Mouse (Mus musculus) adrenal gland (tissue): Measurements from ENCODE around the gene Ssh1.

Source experiments
- intact Hi-C: fragments of 180-260 bp; cut with DNase I; formaldehyde crosslinking; loops from one replicate; pipeline ENCODE4 v1.15.1; 2025
- long read RNA-seq, 2 experiments: library from polyadenylated mRNA; unstranded; transcript quantifications; one replicate each; pipeline ENCODE4 v2.0.0; 2020; ENCODE audit warnings: borderline replicate concordance in 1 of 2; ENCODE audit not compliant: insufficient replicate concordance in 1 of 2

The Ssh1 gene
- long read RNA-seq, experiment 1, partial matches to known transcripts, result 1 of 3 reads
- long read RNA-seq, experiment 1, other reads (novel, unspliced or antisense), result 2 of 3 reads
- long read RNA-seq, experiment 2, partial matches to known transcripts, result 1 of 3 reads
- long read RNA-seq, experiment 2, other reads (novel, unspliced or antisense), result 2 of 3 reads

DNA sequence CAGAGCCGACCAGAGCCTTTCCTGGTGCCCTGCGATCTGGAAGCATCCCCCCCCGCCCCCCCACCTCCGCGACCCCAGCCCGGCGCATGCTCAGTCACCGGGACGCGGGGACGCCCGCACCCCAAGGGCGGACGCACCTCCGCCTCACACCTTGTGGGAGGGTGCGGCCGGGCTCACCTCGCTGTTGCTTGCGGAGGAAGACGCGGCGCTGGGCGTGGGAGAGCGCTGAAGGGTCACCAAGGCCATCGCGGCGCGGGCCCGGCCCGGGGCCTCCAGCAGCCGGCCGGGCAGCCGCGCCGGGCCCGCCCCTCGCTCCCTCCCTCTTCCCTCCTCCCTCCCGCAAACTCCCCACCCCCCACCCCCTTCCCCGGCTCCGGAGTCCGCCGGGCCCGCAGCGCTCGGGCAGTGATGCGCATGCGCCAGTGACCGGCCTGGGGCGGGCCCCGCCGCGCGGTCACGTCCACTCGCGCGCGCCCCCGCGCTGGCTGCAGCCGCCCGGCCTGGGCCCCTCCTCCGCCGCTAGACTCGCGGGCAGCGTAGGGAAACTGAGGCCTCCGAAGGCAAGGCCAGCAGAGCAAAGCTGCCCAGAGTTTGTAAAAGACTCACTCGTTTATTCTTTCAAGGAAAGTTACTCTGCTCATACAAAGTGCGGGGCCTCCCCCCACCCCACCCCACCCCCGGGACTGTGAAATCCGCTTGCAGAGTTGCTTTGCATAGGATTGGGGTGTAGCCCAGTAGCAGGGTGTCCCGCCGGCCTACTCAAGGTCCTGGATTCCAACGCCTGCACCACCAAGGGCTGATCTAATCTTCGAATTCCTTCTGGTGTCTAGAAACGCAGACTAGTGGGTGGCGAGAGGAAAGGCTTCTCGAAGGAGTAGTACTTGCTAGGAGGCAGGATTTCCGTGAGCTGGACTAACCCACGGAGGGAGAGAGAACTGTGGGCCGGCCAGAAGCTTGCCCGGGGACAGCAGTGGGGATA is at the start of gene Ssh1:
TSS of gene Ssh1 (minus strand) at position 408 of the 979 bp plus-strand sequence.
- intact Hi-C loops, result no loop called here

DNA sequence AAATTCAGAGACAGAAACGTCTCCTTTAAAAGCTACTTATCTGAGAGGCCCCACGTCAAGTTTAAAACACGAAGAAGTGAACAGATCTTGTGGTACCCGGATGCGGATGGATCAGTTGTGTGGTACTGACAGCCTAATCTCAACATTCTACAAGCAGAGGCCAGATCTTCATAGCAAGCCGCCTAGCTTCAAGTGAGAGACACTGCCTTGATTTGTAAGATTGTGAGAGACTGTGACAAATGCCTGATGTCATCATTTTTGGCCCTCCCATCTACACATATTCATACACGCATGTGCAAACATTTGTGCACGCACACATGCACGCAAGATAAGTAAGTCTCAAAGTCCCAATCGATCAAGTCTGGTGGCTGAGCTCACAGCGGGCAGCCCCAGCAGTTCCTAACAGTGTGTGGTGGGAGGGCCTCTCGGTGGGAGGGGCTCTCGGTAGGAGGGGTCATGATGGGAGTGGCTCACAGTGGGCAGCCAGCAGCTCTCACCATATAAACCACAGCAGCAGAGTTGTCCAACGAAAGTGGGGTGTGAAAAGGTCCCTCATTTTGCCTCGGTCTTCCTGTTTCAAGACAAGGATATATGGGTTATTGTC is 47.7 kb upstream of the Ssh1 start:
- intact Hi-C loops, result loop anchor here (10.0 kb wide), 1 partner anchor 263 kb away; no protein-coding TSS in a partner anchor

GRCm38 (mm10) chr5:114040911-114041310 is 47.2 kb upstream of the Ssh1 start:
- intact Hi-C loops, result loop anchor here (10.0 kb wide), 1 partner anchor 264 kb away; no protein-coding TSS in a partner anchor

DNA sequence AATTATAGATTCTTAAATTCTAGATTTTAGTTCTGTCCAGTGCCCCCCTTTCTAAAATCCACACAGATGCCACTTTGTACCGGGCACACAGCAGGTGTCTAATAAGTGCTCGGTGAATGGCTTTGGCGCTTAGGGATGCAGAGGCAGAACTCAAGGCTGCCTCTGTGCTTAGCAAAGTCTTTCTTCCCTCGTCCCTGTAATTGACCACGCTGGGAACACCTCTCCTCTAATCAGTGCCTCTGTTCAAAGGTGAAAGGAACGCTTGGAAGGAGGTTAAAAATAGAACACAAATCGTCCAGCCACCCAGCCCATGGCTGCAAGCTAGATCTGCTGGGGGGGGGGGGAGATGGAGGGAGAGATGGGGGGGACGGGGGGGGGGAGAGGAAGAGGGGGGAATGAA is 46.8 kb upstream of the Ssh1 start:
- intact Hi-C loops, result loop anchor here (10.0 kb wide), 1 partner anchor 264 kb away; no protein-coding TSS in a partner anchor

GRCm38 (mm10) chr5:114035111-114035510 is 41.4 kb upstream of the Ssh1 start:
- intact Hi-C loops, result no loop called here

- intact Hi-C loops, result no loop called here
These were observed 40.7 kb upstream of the Ssh1 start for GRCm38 (mm10) chr5:114034393-114034792.

- intact Hi-C loops, result no loop called here
These were observed 38.6 kb upstream of the Ssh1 start for GRCm38 (mm10) chr5:114032161-114032763.

DNA sequence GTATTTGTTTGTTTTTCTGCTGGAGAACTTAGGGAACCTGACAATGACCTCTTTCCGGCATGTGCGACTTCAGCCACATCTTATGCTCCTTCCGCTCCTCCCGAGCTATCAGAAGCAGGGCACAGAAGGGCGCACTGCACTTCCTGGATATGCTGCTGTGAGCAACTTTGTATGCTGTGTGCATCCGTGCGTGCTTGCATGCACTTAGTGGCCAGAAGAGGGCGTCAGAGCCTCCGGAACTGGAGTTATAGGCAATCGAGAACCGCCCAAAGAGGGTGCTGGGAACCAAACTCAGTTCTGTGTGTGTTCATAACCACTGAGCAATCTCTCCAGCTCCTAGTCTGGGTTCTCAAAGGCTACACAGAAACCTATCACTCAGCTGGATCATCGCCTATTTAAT is 37.0 kb upstream of the Ssh1 start:
- intact Hi-C loops, result no loop called here

GRCm38 (mm10) chr5:114028111-114028510 is 34.4 kb upstream of the Ssh1 start:
- intact Hi-C loops, result no loop called here

DNA sequence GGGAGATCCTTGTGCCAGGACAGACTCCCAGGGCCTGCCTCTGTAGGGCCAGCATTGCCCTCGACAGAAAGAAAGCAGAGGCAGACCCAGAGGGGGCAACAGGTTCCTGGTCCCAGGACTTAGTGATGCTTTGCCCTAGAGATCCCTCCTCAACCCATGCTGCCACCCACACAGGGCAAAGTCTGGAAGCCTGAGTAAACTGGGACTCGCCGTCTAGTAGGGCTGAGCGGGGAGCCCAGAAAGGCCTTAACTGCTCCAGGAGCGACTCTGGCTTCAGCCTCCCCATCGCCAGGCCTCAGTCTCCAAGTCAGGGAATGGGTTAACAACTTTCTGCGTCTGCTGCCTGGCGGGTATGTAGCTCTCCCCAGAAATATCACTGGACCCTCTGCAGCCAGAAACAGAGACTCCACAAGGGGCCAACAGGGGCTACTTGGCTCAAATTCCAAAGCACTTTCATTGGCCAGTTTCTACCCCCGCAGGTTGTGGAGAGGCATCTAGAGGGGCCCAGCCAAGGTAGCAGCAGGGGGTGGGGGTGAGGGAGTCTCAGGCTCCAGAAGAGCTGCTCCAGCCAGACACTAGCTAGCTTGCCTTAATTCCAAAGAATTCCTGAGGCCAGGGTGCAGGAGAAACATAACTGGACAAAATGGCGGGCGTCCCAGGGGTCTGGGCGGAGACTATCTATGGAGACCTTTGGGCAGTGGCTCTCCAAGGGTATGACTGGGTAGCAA is 33.7 kb upstream of the Ssh1 start:
- intact Hi-C loops, result no loop called here

- intact Hi-C loops, result no loop called here
These were observed 31.2 kb upstream of the Ssh1 start for GRCm38 (mm10) chr5:114024885-114025284.

DNA sequence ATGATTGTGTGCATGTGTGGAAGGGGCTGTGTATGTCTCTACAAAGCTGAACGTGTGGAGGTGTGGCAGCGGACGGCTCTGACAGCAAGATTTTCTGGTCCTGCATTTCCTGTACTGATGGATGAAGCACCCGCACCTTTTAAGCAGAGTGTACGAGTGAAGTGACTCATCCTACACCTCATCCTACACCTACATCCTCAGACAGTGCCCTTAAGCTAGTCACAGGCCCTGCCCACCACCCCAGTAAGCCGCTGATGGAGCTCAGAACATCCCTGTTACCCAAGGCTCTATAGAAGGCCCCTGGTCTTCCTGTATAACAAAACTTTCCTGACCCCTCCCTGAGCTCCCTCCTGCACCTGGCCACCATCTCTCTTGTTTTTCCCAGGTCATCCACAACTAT is 30.7 kb upstream of the Ssh1 start:
- intact Hi-C loops, result no loop called here

DNA sequence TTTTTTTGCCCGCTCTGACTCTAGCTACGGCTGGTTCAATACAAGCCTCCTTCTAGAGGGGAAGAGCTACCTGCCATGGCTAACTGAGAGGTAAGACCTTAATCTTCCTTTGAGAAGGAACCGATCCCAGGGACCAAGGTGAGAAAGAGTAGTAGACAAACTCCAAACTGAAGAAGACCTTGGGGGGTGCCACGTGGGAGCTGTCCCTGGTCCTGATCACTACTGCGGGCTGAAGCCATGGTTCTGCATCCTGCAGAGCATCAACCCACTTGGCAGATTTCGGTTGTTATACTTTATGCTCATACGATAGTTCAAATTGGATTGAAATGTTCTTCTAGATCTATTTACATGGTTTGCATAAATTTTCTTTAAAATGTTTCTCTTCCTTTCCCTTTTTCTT is 21.4 kb upstream of the Ssh1 start:
- intact Hi-C loops, result no loop called here

GRCm38 (mm10) chr5:114009049-114009448 is 15.4 kb upstream of the Ssh1 start:
- intact Hi-C loops, result no loop called here

DNA sequence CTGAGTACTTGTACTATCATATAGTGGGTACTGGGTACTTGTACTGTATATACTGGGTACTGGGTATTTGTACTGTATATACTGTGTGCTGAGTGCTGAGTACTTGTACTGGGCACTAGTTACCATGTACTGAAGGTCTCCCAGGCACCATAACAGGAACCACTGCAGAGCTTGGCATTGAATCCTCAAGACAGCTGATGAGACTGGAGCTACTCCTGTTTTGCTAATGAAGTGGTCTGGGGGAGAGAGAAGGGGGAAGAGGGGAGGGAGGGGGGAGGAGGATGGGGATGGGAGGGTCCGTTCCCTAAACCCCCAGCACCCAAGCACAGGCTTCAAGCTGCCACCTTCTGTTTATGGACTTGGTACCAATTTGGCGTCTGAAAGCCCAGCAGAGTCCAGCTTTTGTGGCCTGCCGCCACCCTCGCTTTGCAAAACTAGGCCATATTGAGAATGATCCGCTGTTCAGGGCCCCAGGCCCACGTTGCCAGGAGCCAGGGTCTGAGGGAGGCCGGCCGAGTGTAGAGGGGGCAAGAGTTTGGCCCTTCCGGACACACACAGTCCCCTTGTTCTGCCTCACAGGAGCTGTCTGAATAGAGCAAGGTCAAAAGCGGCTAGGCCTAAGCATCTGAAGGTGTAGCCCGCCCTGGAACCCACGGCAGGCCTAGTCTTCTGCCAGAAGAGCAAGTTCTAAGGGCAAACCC is 14.2 kb upstream of the Ssh1 start:
- intact Hi-C loops, result no loop called here

DNA sequence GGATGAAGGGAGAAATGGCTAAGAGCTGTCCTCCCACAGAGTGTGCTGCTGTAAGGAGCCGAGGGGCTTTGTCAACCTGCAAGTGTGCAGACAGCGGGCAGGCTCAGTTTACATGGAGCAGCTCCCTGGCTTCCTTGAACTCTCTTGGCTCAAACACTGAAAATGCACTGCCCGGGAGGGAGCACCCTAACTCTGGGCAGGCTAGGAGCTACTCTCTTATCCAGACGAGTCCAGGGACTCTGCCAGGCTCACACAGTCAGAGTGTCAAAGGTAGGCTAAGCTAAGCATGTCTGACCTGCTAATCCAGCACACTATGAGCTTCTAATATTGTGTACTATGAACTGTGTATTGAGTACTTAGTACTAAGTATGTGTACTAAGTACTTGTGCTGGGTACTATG is 13.3 kb upstream of the Ssh1 start:
- intact Hi-C loops, result no loop called here

DNA sequence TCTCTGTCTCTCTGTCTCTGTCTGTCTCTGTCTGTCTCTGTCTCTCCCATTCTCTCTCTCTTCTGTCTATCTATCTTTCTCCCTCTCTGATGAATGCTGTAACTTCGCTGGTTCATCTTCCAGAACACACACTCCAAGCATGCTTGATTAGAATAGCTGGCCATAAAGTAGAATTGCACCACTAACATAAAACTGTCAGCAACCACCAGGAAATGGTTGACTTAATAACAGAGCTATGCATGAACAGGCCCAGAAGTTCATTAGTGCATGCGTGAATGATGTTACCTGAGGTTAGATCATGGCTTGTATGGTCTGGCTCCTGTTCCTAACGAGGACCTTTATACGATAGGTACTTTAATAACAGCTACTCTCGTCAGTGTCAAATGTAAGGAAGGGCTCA is 11.4 kb upstream of the Ssh1 start:
- intact Hi-C loops, result no loop called here

DNA sequence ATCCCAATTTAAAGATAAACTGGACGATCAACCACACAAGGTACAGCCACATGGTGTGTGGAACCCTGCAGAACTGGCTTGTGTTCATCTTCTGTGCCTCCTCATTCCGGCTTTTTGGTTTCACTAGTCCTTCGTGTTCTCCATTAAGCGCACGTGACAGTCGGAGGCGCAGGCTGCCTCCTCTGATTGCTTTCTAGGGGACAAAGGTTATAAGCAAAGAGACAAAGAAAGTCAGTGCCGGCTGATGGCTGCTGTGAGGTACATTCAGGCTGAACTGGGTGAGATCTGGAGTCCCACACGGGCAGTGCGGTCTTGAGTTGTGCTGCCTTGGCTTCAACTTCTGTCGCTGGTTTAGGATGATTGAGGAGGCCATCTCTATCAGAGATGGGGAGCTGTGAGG is 10.9 kb upstream of the Ssh1 start:
- intact Hi-C loops, result no loop called here

- intact Hi-C loops, result no loop called here
These were observed 9.8 kb upstream of the Ssh1 start, which contains the start of gene Dao for GRCm38 (mm10) chr5:114003542-114003941. Gene Dao (plus strand): TSS chr5:114003703.

GRCm38 (mm10) chr5:113999382-113999781 is 5.7 kb upstream of the Ssh1 start:
- intact Hi-C loops, result no loop called here
